Mouse (Mus musculus): Measurements from ENCODE around the gene Zbtb11.
"Not testable (repeated sequence)": the region's sequence is repeated elsewhere in the genome, so short reads cannot be mapped to it uniquely, and the experiment has no call there.

The Zbtb11 gene

GRCm38 (mm10) chr16:56038090-56038489 is 64.4 kb downstream of the Zbtb11 start:
- DNase-seq (ENCODE audit: extremely low spot score) = no peak

DNA sequence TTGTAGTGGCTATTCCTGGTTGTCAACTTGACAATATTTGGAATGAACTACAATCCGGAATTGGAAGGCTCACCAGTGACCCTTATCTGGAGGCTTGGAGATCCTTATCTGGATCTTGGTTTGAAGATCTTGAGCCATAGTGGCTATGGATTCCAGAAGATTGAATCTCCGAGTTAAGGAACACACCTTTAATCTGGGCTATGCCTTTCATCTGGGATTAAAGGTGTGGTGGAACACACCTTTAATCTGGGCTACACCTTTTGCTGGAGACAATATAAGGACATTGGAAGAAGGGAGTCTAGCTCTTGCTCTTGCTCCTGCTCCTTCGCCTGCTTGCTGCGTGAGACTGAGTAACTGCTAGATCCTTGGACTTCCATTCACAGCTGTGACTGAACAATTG is 74.4 kb downstream of the Zbtb11 start, which contains the start of gene Senp7:
TSS of gene Senp7 (plus strand) at position 301 of the 400 bp plus-strand sequence.
- not testable (repeated sequence) for DNase-seq (ENCODE audit: extremely low spot score)

DNA sequence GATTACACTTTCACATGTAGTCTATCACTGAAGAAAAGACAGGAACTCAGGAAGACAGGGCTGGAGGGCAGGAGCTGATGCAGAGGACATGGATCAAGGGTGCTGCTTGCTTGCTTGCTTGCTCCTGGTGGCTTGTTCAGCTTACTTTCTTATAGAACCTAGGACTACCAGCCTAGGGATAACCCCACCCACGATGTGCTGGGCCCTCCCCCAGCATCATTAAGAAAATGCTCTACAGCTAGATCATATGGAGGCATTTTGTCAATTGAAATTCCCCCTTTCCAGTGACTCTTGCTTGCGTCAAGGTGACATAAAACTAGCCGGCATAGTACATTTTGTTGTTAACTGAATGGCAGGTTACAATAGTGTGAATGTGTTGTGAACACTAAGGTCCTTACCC is 82.2 kb downstream of the Zbtb11 start:
- no peak for DNase-seq (ENCODE audit: extremely low spot score)

GRCm38 (mm10) chr16:56056944-56057590 is 83.4 kb downstream of the Zbtb11 start:
- no peak for DNase-seq (ENCODE audit: extremely low spot score)

- DNase-seq (ENCODE audit: extremely low spot score) = no peak
Measured at GRCm38 (mm10) chr16:56058151-56058550, 84.5 kb downstream of the Zbtb11 start.
